Mouse (Mus musculus): ENCODE results near the gene Klf2. TPM values are rescaled to one million over a fixed set of nuclear protein-coding genes. Genes with fewer than 3 reads are reported as not detected.

Klf2 gene
- polyA plus RNA-seq, 1 experiment = 9.8 TPM

- TF ChIP-seq E2F4 (IDR thresholded peaks at IDR 0.05; ENCODE audit: insufficient read depth) = no peak
- no peak for TF ChIP-seq SRF (IDR thresholded peaks at IDR 0.05; ENCODE audit: control insufficient read depth, insufficient read length, low read depth)
- TF ChIP-seq REST (IDR thresholded peaks at IDR 0.05; ENCODE audit: insufficient read depth, insufficient read length) = no peak
- no peak for TF ChIP-seq POLR2A (IDR thresholded peaks at IDR 0.05; ENCODE audit: insufficient read length, low read depth)
- peak in 2 of 3 experiments; percentile 34 to 79 for TF ChIP-seq MYOD1 (IDR thresholded peaks at IDR 0.05; ENCODE audit: control insufficient read depth in 1 of 3, insufficient read length in 2 of 3, low read depth in 2 of 3)
- no peak for TF ChIP-seq TCF3 (IDR thresholded peaks at IDR 0.05; ENCODE audit: insufficient read length, low read depth)
- TF ChIP-seq TCF12 (IDR thresholded peaks at IDR 0.05; ENCODE audit: insufficient read depth, poor library complexity, severe bottlenecking) = peak; percentile 49
- no peak for TF ChIP-seq USF1 (IDR thresholded peaks at IDR 0.05; ENCODE audit: low read depth)
- TF ChIP-seq MYOG (IDR thresholded peaks at IDR 0.05; ENCODE audit: control insufficient read depth in 1 of 3, insufficient read depth in 1 of 3, insufficient read length in 2 of 3, low read depth in 2 of 3) = peak; percentile 50 to 70 (median 69)
- TF ChIP-seq MAX (IDR thresholded peaks at IDR 0.05; ENCODE audit: low read depth) = no peak
- no peak for TF ChIP-seq CEBPB (IDR thresholded peaks at IDR 0.05; ENCODE audit: insufficient read depth, poor library complexity, severe bottlenecking)
- TF ChIP-seq POLR2AphosphoS2 (IDR thresholded peaks at IDR 0.05; ENCODE audit: insufficient read length, low read depth) = peak; percentile 18
- Histone ChIP-seq H3K79me2 (ENCODE audit: control insufficient read depth, insufficient read depth) (peaks cover 10% of the 10 kb centered on the region), H3K4me2 (ENCODE audit: low read depth) (peak overlapping the region; percentile 75), H3K4me3 (peak overlapping the region; percentile 47), H3K36me3 (ENCODE audit: control insufficient read depth, insufficient read depth) (no peaks in the 10 kb centered on the region), H3K27me3 (ENCODE audit: control insufficient read depth, insufficient read depth, insufficient read length) (no peaks in the 10 kb centered on the region), H3ac (ENCODE audit: control insufficient read depth, insufficient read length) (no peak overlapping the region)
Observed at GRCm38 (mm10) chr8:72320803-72321583, 2.2 kb downstream of the Klf2 start.

GRCm38 (mm10) chr8:72321635-72322441, 3.0 kb downstream of the Klf2 start:
- Histone ChIP-seq H3K36me3 (ENCODE audit: control insufficient read depth, insufficient read depth) (no peaks in the 10 kb centered on the region), H3K4me3 (no peak overlapping the region), H3K79me2 (ENCODE audit: control insufficient read depth, insufficient read depth) (peaks cover 10% of the 10 kb centered on the region), H3ac (ENCODE audit: control insufficient read depth, insufficient read length) (no peak overlapping the region), H3K27me3 (ENCODE audit: control insufficient read depth, insufficient read depth, insufficient read length) (no peaks in the 10 kb centered on the region), H3K4me2 (ENCODE audit: low read depth) (peak overlapping the region; percentile 75)
- TF ChIP-seq TCF3 (IDR thresholded peaks at IDR 0.05; ENCODE audit: insufficient read length, low read depth) = no peak
- no peak for TF ChIP-seq TCF12 (IDR thresholded peaks at IDR 0.05; ENCODE audit: insufficient read depth, poor library complexity, severe bottlenecking)
- TF ChIP-seq POLR2A (IDR thresholded peaks at IDR 0.05; ENCODE audit: insufficient read length, low read depth) = no peak
- TF ChIP-seq MAX (IDR thresholded peaks at IDR 0.05; ENCODE audit: low read depth) = no peak
- TF ChIP-seq MYOD1 (IDR thresholded peaks at IDR 0.05; ENCODE audit: control insufficient read depth in 1 of 3, insufficient read length in 2 of 3, low read depth in 2 of 3) = no peak
- no peak for TF ChIP-seq E2F4 (IDR thresholded peaks at IDR 0.05; ENCODE audit: insufficient read depth)
- TF ChIP-seq SRF (IDR thresholded peaks at IDR 0.05; ENCODE audit: control insufficient read depth, insufficient read length, low read depth) = no peak
- no peak for TF ChIP-seq USF1 (IDR thresholded peaks at IDR 0.05; ENCODE audit: low read depth)
- TF ChIP-seq CEBPB (IDR thresholded peaks at IDR 0.05; ENCODE audit: insufficient read depth, poor library complexity, severe bottlenecking) = no peak
- no peak for TF ChIP-seq MYOG (IDR thresholded peaks at IDR 0.05; ENCODE audit: control insufficient read depth in 1 of 3, insufficient read depth in 1 of 3, insufficient read length in 2 of 3, low read depth in 2 of 3)
- TF ChIP-seq REST (IDR thresholded peaks at IDR 0.05; ENCODE audit: insufficient read depth, insufficient read length) = no peak
- TF ChIP-seq POLR2AphosphoS2 (IDR thresholded peaks at IDR 0.05; ENCODE audit: insufficient read length, low read depth) = no peak

GRCm38 (mm10) chr8:72322471-72322889, 3.6 kb downstream of the Klf2 start:
- Histone ChIP-seq H3K79me2 (ENCODE audit: control insufficient read depth, insufficient read depth) (peaks cover 10% of the 10 kb centered on the region), H3ac (ENCODE audit: control insufficient read depth, insufficient read length) (no peak overlapping the region), H3K4me2 (ENCODE audit: low read depth) (peak overlapping the region; percentile 9), H3K36me3 (ENCODE audit: control insufficient read depth, insufficient read depth) (no peaks in the 10 kb centered on the region), H3K27me3 (ENCODE audit: control insufficient read depth, insufficient read depth, insufficient read length) (no peaks in the 10 kb centered on the region), H3K4me3 (no peak overlapping the region)
- TF ChIP-seq POLR2A (IDR thresholded peaks at IDR 0.05; ENCODE audit: insufficient read length, low read depth) (no peak), POLR2AphosphoS2 (IDR thresholded peaks at IDR 0.05; ENCODE audit: insufficient read length, low read depth) (no peak), SRF (IDR thresholded peaks at IDR 0.05; ENCODE audit: control insufficient read depth, insufficient read length, low read depth) (no peak), TCF12 (IDR thresholded peaks at IDR 0.05; ENCODE audit: insufficient read depth, poor library complexity, severe bottlenecking) (no peak), REST (IDR thresholded peaks at IDR 0.05; ENCODE audit: insufficient read depth, insufficient read length) (no peak), E2F4 (IDR thresholded peaks at IDR 0.05; ENCODE audit: insufficient read depth) (no peak), TCF3 (IDR thresholded peaks at IDR 0.05; ENCODE audit: insufficient read length, low read depth) (no peak), USF1 (IDR thresholded peaks at IDR 0.05; ENCODE audit: low read depth) (no peak), CEBPB (IDR thresholded peaks at IDR 0.05; ENCODE audit: insufficient read depth, poor library complexity, severe bottlenecking) (no peak), MAX (IDR thresholded peaks at IDR 0.05; ENCODE audit: low read depth) (no peak), MYOG (IDR thresholded peaks at IDR 0.05; ENCODE audit: control insufficient read depth in 1 of 3, insufficient read depth in 1 of 3, insufficient read length in 2 of 3, low read depth in 2 of 3) (no peak), MYOD1 (IDR thresholded peaks at IDR 0.05; ENCODE audit: control insufficient read depth in 1 of 3, insufficient read length in 2 of 3, low read depth in 2 of 3) (no peak)

GRCm38 (mm10) chr8:72323131-72323725, 4.4 kb downstream of the Klf2 start:
- Histone ChIP-seq H3K4me2 (ENCODE audit: low read depth) (no peak overlapping the region), H3K4me3 (no peak overlapping the region), H3K79me2 (ENCODE audit: control insufficient read depth, insufficient read depth) (peaks cover 10% of the 10 kb centered on the region), H3K36me3 (ENCODE audit: control insufficient read depth, insufficient read depth) (no peaks in the 10 kb centered on the region), H3ac (ENCODE audit: control insufficient read depth, insufficient read length) (no peak overlapping the region), H3K27me3 (ENCODE audit: control insufficient read depth, insufficient read depth, insufficient read length) (no peaks in the 10 kb centered on the region)
- TF ChIP-seq TCF3 (IDR thresholded peaks at IDR 0.05; ENCODE audit: insufficient read length, low read depth) = no peak
- no peak for TF ChIP-seq USF1 (IDR thresholded peaks at IDR 0.05; ENCODE audit: low read depth)
- TF ChIP-seq REST (IDR thresholded peaks at IDR 0.05; ENCODE audit: insufficient read depth, insufficient read length) = no peak
- no peak for TF ChIP-seq MAX (IDR thresholded peaks at IDR 0.05; ENCODE audit: low read depth)
- TF ChIP-seq MYOD1 (IDR thresholded peaks at IDR 0.05; ENCODE audit: control insufficient read depth in 1 of 3, insufficient read length in 2 of 3, low read depth in 2 of 3) = no peak
- no peak for TF ChIP-seq POLR2AphosphoS2 (IDR thresholded peaks at IDR 0.05; ENCODE audit: insufficient read length, low read depth)
- TF ChIP-seq CEBPB (IDR thresholded peaks at IDR 0.05; ENCODE audit: insufficient read depth, poor library complexity, severe bottlenecking) = no peak
- no peak for TF ChIP-seq E2F4 (IDR thresholded peaks at IDR 0.05; ENCODE audit: insufficient read depth)
- no peak for TF ChIP-seq MYOG (IDR thresholded peaks at IDR 0.05; ENCODE audit: control insufficient read depth in 1 of 3, insufficient read depth in 1 of 3, insufficient read length in 2 of 3, low read depth in 2 of 3)
- no peak for TF ChIP-seq TCF12 (IDR thresholded peaks at IDR 0.05; ENCODE audit: insufficient read depth, poor library complexity, severe bottlenecking)
- TF ChIP-seq POLR2A (IDR thresholded peaks at IDR 0.05; ENCODE audit: insufficient read length, low read depth) = no peak
- TF ChIP-seq SRF (IDR thresholded peaks at IDR 0.05; ENCODE audit: control insufficient read depth, insufficient read length, low read depth) = no peak

Data from myocyte (in vitro differentiated cells).